ENCODE assay signal across 8 mouse cellular contexts in genomic region chr1:87852081-87852790, GRCm38 (mm10). TPM values are rescaled to one million over a fixed set of nuclear protein-coding genes. Genes with fewer than 3 reads are reported as not detected.
A peak's percentile ranks its signal among the peaks of the same experiment; 100 is the strongest.
DNase-seq lines count a peak whose midpoint lies in the region; ATAC-seq and TF ChIP-seq lines count a peak whose summit lies in the region.

No protein-coding gene starts in this region.

- peaks cover 57% of the 10 kb centered on the region for H3K4me1 ChIP-seq in liver, embryonic 12.5 days
- peaks cover 3% of the 10 kb centered on the region; the same call in 1 of the 2 replicates for H3K4me1 ChIP-seq in stomach, postnatal 0 days (replicated peaks; ENCODE audit: control insufficient read depth, insufficient read depth)

- no peaks in the 10 kb centered on the region for H3K9me3 ChIP-seq in liver, embryonic 12.5 days (replicated peaks)
- H3K9me3 ChIP-seq in stomach, postnatal 0 days (ENCODE audit: control insufficient read depth, low read length) = no peaks in the 10 kb centered on the region

- peak overlapping the region; percentile 97; the same call in 1 of the 2 replicates for H3K9ac ChIP-seq in liver, embryonic 12.5 days
- H3K9ac ChIP-seq in stomach, postnatal 0 days (ENCODE audit: low read length) = peak overlapping the region; percentile 48

- H3K27ac ChIP-seq in liver, embryonic 12.5 days = peak overlapping the region; percentile 48; the same call in 1 of the 2 replicates
- peak overlapping the region; percentile 58; the same call in 1 of the 2 replicates for H3K27ac ChIP-seq in stomach, postnatal 0 days (replicated peaks)

- no peaks in the 10 kb centered on the region for H3K36me3 ChIP-seq in liver, embryonic 12.5 days
- no peaks in the 10 kb centered on the region for H3K36me3 ChIP-seq in stomach, postnatal 0 days (ENCODE audit: control insufficient read depth, insufficient read depth, low read length)

- TF ChIP-seq EP300 in stomach, postnatal 0 days (optimal IDR thresholded peaks at IDR 0.05) = no peak

- WGBS in liver, embryonic 12.5 days (ENCODE audit: insufficient replicate concordance) = 42% methylated on average over 5 of the region's 5 CpGs
- 56% methylated on average over 5 of the region's 5 CpGs for WGBS in stomach, postnatal 0 days

- no peak for TF ChIP-seq CTCF in stomach, postnatal 0 days (IDR thresholded peaks at IDR 0.05; ENCODE audit: low read depth)

- peak overlapping the region; percentile 97 for H3K4me2 ChIP-seq in liver, embryonic 12.5 days
- H3K4me2 ChIP-seq in stomach, postnatal 0 days (replicated peaks; ENCODE audit: low read depth) = peak overlapping the region; percentile 86

- H3K4me3 ChIP-seq in liver, embryonic 12.5 days = peak overlapping the region; percentile 99
- H3K4me3 ChIP-seq in stomach, postnatal 0 days (ENCODE audit: low read depth, low read length) = peak overlapping the region; percentile 98; the same call in 1 of the 2 replicates

- 0 out of 2 replicates have a peak, but pooled peaks cover 6% of the 10 kb centered on the region for H3K27me3 ChIP-seq in liver, embryonic 12.5 days (replicated peaks)
- H3K27me3 ChIP-seq in stomach, postnatal 0 days (ENCODE audit: control insufficient read depth, insufficient read depth, low read length) = no peaks in the 10 kb centered on the region

- no peak for ATAC-seq in liver, embryonic 12.5 days
- ATAC-seq in stomach, postnatal 0 days (ENCODE audit: low FRiP score, low TSS enrichment) = no peak

- peak; percentile 49 for DNase-seq in cerebellum, adult 9-11 months
- no peak for DNase-seq in cerebellum, postnatal 25 days
- DNase-seq in spleen, postnatal 36 days (ENCODE audit: low spot score in 2 of 2) = peak; percentile 43 to 54
- no peak for DNase-seq in spleen, adult 18-20 months
- no peak for DNase-seq in stomach, postnatal 0 days (ENCODE audit: low spot score)
- no peak for DNase-seq in adrenal gland, adult (ENCODE audit: inconsistent age in 2 of 2, low spot score in 1 of 2)
- DNase-seq in right cerebral cortex, adult 18-20 months = no peak

RNA-seq across cellular contexts. Expression of gene Dgkd, which starts 0.9 kb away (rescaled TPM):
- polyA plus RNA-seq in liver, embryonic 12.5 days (2016; fragmentation: Nextera tagmentation; extraction: Ambion mirVana) = 19.9 and 20.4 TPM in 2 replicates
- polyA plus RNA-seq in stomach, postnatal 0 days (2015; fragmentation: Nextera tagmentation; extraction: Ambion mirVana) = 8.7 and 9.5 TPM in 2 replicates

RNA-seq across cellular contexts. Expression of gene Sag, which starts 48.8 kb away (rescaled TPM):
- 1.4 and 1.5 TPM in 2 replicates for polyA plus RNA-seq in liver, embryonic 12.5 days (2016; fragmentation: Nextera tagmentation; extraction: Ambion mirVana)
- polyA plus RNA-seq in stomach, postnatal 0 days (2015; fragmentation: Nextera tagmentation; extraction: Ambion mirVana) = 0.53 and 0.57 TPM in 2 replicates

Comparison
In these comparisons a context has a peak if more than half of its experiments do, and no peak if none do; other contexts are left out.
1. DNase-seq: peak in cerebellum, adult 9-11 months (single experiment) and spleen, postnatal 36 days (2 of 2); none in cerebellum, postnatal 25 days (0 of 2), spleen, adult 18-20 months (0 of 2), stomach, postnatal 0 days (single experiment), adrenal gland, adult (0 of 2) and right cerebral cortex, adult 18-20 months (single experiment).